9 mouse cellular contexts compared by ENCODE assay signal in the genomic region with DNA sequence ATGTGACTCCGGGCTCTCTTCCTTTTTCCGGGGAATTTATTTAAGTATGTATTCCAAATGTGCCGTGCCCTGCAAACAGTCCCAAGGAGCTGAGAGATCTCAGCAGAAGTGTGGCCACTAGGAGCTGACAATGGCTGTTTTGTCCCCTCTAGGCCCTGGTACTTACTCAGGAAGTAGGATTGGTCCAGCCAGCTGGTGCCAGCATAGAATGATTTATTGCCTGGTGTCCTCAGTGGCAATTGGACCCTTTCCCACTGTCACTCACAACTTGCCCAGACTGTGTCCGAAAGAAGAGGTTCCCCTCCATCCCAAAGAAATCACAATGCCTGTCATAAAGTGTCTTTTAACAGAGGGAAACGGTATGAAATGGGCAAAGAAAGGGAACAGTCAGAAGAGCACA.
DNase-seq lines count a peak whose midpoint lies in the region; ATAC-seq lines count a peak whose summit lies in the region.
"Had no signal": no experiment of that assay in that cellular context is flagged by ENCODE, and none has a peak within 500 bp of the region (broad histone marks: within the 10 kb centered on the region; RNA-seq: fewer than 3 reads in every experiment).

No protein-coding gene starts in this region.

- H3K9me3 ChIP-seq in heart, embryonic 10.5 days, result no peaks in the 10 kb centered on the region
- no peaks in the 10 kb centered on the region for H3K9me3 ChIP-seq in embryonic facial prominence, embryonic 12.5 days
- H3K9me3 ChIP-seq in midbrain, embryonic 15.5 days, result no peaks in the 10 kb centered on the region
- H3K9me3 ChIP-seq in liver, embryonic 11.5 days (ENCODE audit: control insufficient read depth, low read length), result no peaks in the 10 kb centered on the region
- H3K9me3 ChIP-seq: G1E; midbrain, embryonic 12.5 days had no signal

- 57% methylated on average over 5 of the region's 5 CpGs for WGBS in heart, embryonic 10.5 days
- 26% methylated on average over 5 of the region's 5 CpGs for WGBS in embryonic facial prominence, embryonic 12.5 days
- 48% methylated on average over 5 of the region's 5 CpGs for WGBS in midbrain, embryonic 15.5 days
- WGBS in liver, embryonic 11.5 days, result 73% methylated on average over 5 of the region's 5 CpGs

- intact Hi-C loops in gastrocnemius, postnatal 36 days (cut with DNase I), result no loop called here

- no peaks in the 10 kb centered on the region for H3K27me3 ChIP-seq in heart, embryonic 10.5 days (ENCODE audit: insufficient read depth, poor library complexity, severe bottlenecking)
- no peaks in the 10 kb centered on the region for H3K27me3 ChIP-seq in embryonic facial prominence, embryonic 12.5 days
- no peaks in the 10 kb centered on the region for H3K27me3 ChIP-seq in midbrain, embryonic 15.5 days (replicated peaks)
- H3K27me3 ChIP-seq in liver, embryonic 11.5 days (replicated peaks; ENCODE audit: control insufficient read depth, insufficient read depth, low read length), result no peaks in the 10 kb centered on the region

- no peak overlapping the region for H3K4me3 ChIP-seq in heart, embryonic 10.5 days
- H3K4me3 ChIP-seq in embryonic facial prominence, embryonic 12.5 days, result no peak overlapping the region
- H3K4me3 ChIP-seq in midbrain, embryonic 15.5 days, result no peak overlapping the region
- H3K4me3 ChIP-seq in liver, embryonic 11.5 days (ENCODE audit: low read depth, low read length), result no peak overlapping the region
- H3K4me3 ChIP-seq: midbrain, embryonic 12.5 days had no signal

- H3K4me2 ChIP-seq in embryonic facial prominence, embryonic 12.5 days (replicated peaks), result peak overlapping the region; percentile 24; the same call in 1 of the 2 replicates
- peak overlapping the region; percentile 12; the same call in 1 of the 2 replicates for H3K4me2 ChIP-seq in midbrain, embryonic 15.5 days
- no peak overlapping the region for H3K4me2 ChIP-seq in liver, embryonic 11.5 days

- H3K4me1 ChIP-seq in heart, embryonic 10.5 days, result peaks cover 5% of the 10 kb centered on the region
- peaks cover 8% of the 10 kb centered on the region for H3K4me1 ChIP-seq in embryonic facial prominence, embryonic 12.5 days
- 0 out of 2 replicates have a peak, but pooled peaks cover 4% of the 10 kb centered on the region for H3K4me1 ChIP-seq in midbrain, embryonic 15.5 days
- H3K4me1 ChIP-seq in liver, embryonic 11.5 days (replicated peaks; ENCODE audit: control insufficient read depth, insufficient read depth, low read length), result no peaks in the 10 kb centered on the region

- no peak overlapping the region for H3K9ac ChIP-seq in embryonic facial prominence, embryonic 12.5 days
- H3K9ac ChIP-seq in midbrain, embryonic 15.5 days, result no peak overlapping the region
- no peak overlapping the region for H3K9ac ChIP-seq in liver, embryonic 11.5 days (ENCODE audit: low read depth, low read length)
- H3K9ac ChIP-seq: midbrain, embryonic 12.5 days had no signal

- H3K27ac ChIP-seq in heart, embryonic 10.5 days, result peak overlapping the region; percentile 42; the same call in 1 of the 2 replicates
- no peak overlapping the region for H3K27ac ChIP-seq in embryonic facial prominence, embryonic 12.5 days
- H3K27ac ChIP-seq in midbrain, embryonic 15.5 days, result peak overlapping the region; percentile 12; the same call in 1 of the 2 replicates
- H3K27ac ChIP-seq in liver, embryonic 11.5 days (ENCODE audit: low read depth, low read length), result no peak overlapping the region

- no peaks in the 10 kb centered on the region for H3K36me3 ChIP-seq in heart, embryonic 10.5 days
- H3K36me3 ChIP-seq in embryonic facial prominence, embryonic 12.5 days, result no peaks in the 10 kb centered on the region
- H3K36me3 ChIP-seq in midbrain, embryonic 15.5 days (replicated peaks), result no peaks in the 10 kb centered on the region
- no peaks in the 10 kb centered on the region for H3K36me3 ChIP-seq in liver, embryonic 11.5 days (ENCODE audit: control insufficient read depth, insufficient read depth, low read length)
- H3K36me3 ChIP-seq: G1E; midbrain, embryonic 12.5 days had no signal

- no peak for DNase-seq in heart, embryonic 10.5 days (ENCODE audit: low spot score)
- DNase-seq in heart, adult 8-10 months (ENCODE audit: low spot score), result no peak
- DNase-seq in cerebellum, postnatal 36 days, result peak; percentile 5 to 7
- DNase-seq in gastrocnemius, postnatal 36 days, result no peak
- no peak for DNase-seq in liver, embryonic 11.5 days (ENCODE audit: low spot score)

- ATAC-seq in embryonic facial prominence, embryonic 12.5 days (ENCODE audit: insufficient number of reproducible peaks, insufficient read depth, low FRiP score, low TSS enrichment), result no peak
- ATAC-seq in midbrain, embryonic 15.5 days (replicated peaks), result peak; percentile 39; the same call in 1 of the 2 replicates
- no peak for ATAC-seq in liver, embryonic 11.5 days (replicated peaks; ENCODE audit: low FRiP score)

Comparison
In these comparisons a context has a peak if more than half of its experiments do, and no peak if none do; other contexts are left out.
1. DNase-seq: peak in cerebellum, postnatal 36 days (2 of 2); none in heart, embryonic 10.5 days (single experiment), heart, adult 8-10 months (single experiment), gastrocnemius, postnatal 36 days (0 of 2) and liver, embryonic 11.5 days (single experiment).
2. H3K27ac ChIP-seq: peak in heart, embryonic 10.5 days (single experiment) and midbrain, embryonic 15.5 days (single experiment); none in embryonic facial prominence, embryonic 12.5 days (single experiment) and liver, embryonic 11.5 days (single experiment).